11 mouse cellular contexts compared by ENCODE assay signal in the genomic region with DNA sequence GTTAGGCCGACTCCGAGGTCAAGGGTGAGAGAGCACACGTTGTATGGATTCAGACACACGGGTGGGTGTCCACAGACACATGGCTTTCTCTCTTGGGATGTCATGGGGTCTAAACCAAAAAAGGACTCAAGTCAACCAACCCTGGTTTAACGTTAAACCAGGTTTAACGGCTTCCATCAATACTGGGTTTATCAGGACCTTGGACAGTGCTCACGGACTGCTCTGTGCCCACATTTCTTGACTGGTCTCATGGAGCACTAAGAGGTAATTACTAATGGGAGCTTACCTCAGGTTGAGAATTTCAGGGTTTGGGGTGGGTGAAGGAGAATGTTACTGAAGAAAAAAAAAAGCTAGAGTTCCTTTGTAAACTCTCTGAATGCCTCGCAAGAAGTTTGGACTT.
DNase-seq lines count a peak whose midpoint lies in the region; ATAC-seq lines count a peak whose summit lies in the region.
"Had no signal": no experiment of that assay in that cellular context is flagged by ENCODE, and none has a peak within 500 bp of the region (broad histone marks: within the 10 kb centered on the region; RNA-seq: fewer than 3 reads in every experiment).

No protein-coding gene starts in this region.

- ATAC-seq in granulocyte monocyte progenitor cell, adult 5-6 weeks (replicated peaks; ENCODE audit: poor library complexity, severe bottlenecking) = no peak
- ATAC-seq: intestine, embryonic 15.5 days had no signal

- no peaks in the 10 kb centered on the region for H3K9me3 ChIP-seq in embryonic facial prominence, embryonic 10.5 days
- H3K9me3 ChIP-seq: intestine, embryonic 15.5 days; limb, embryonic 12.5 days had no signal

- DNase-seq in heart, postnatal 4 days = peak; percentile 37
- DNase-seq in heart, postnatal 36 days = no peak
- DNase-seq in ovary, postnatal 14 days (ENCODE audit: low spot score) = peak; percentile 22
- no peak for DNase-seq in ovary, postnatal 36 days (ENCODE audit: low spot score)
- peak; percentile 55 for DNase-seq in embryonic facial prominence, embryonic 10.5 days (ENCODE audit: low spot score)
- peak; percentile 47 for DNase-seq in splenic B cell, adult 2 months (ENCODE audit: low read depth, low spot score)
- DNase-seq in layer of hippocampus, postnatal 14 days (ENCODE audit: low spot score in 2 of 2) = no peak
- DNase-seq: cerebellum, postnatal 36 days had no signal

- H3K36me3 ChIP-seq in embryonic facial prominence, embryonic 10.5 days (replicated peaks) = no peaks in the 10 kb centered on the region
- H3K36me3 ChIP-seq in splenic B cell, adult 2 months (ENCODE audit: control insufficient read depth, insufficient read depth, low read length, poor library complexity, severe bottlenecking) = no peaks in the 10 kb centered on the region
- H3K36me3 ChIP-seq: intestine, embryonic 15.5 days; limb, embryonic 12.5 days had no signal

- H3K27ac ChIP-seq in embryonic facial prominence, embryonic 10.5 days (replicated peaks) = no peak overlapping the region
- H3K27ac ChIP-seq: intestine, embryonic 15.5 days; limb, embryonic 12.5 days had no signal

- H3K4me1 ChIP-seq in embryonic facial prominence, embryonic 10.5 days = peaks cover 22% of the 10 kb centered on the region
- H3K4me1 ChIP-seq: intestine, embryonic 15.5 days had no signal

- intact Hi-C loops in heart, postnatal 36 days (cut with DNase I) = no loop called here

- 26% methylated on average over 8 of the region's 8 CpGs for WGBS in embryonic facial prominence, embryonic 10.5 days

- peaks cover 59% of the 10 kb centered on the region for H3K27me3 ChIP-seq in embryonic facial prominence, embryonic 10.5 days (replicated peaks; ENCODE audit: low read depth, poor library complexity, severe bottlenecking)
- no peaks in the 10 kb centered on the region for H3K27me3 ChIP-seq in splenic B cell, adult 2 months (ENCODE audit: control insufficient read depth, insufficient read depth, low read length, poor library complexity, severe bottlenecking)

- no peak overlapping the region for H3K4me3 ChIP-seq in embryonic facial prominence, embryonic 10.5 days
- H3K4me3 ChIP-seq: intestine, embryonic 15.5 days; limb, embryonic 12.5 days had no signal

Comparison
In these comparisons a context has a peak if more than half of its experiments do, and no peak if none do; other contexts are left out.
1. DNase-seq: peak in heart, postnatal 4 days (single experiment), ovary, postnatal 14 days (single experiment), embryonic facial prominence, embryonic 10.5 days (single experiment) and splenic B cell, adult 2 months (single experiment); none in heart, postnatal 36 days (0 of 2), ovary, postnatal 36 days (single experiment) and layer of hippocampus, postnatal 14 days (0 of 2).